Mouse (Mus musculus): ENCODE measurements around the gene Esrrg. TPM values are rescaled to one million over a fixed set of nuclear protein-coding genes. Genes with fewer than 3 reads are reported as not detected.

Esrrg gene
- polyA plus RNA-seq, 1 experiment: 42.5 TPM

- DNase-seq: peak in 1 of 2 experiments; percentile 9
- no peak overlapping the region for H3K27ac ChIP-seq (ENCODE audit: insufficient read depth, low read length)
- WGBS: 16% methylated on average over 5 of the region's 5 CpGs
- H3K4me1 ChIP-seq (ENCODE audit: control insufficient read depth, insufficient read depth, low read length): peaks cover 2% of the 10 kb centered on the region; the same call in 1 of the 2 replicates
- no peaks in the 10 kb centered on the region for H3K27me3 ChIP-seq (ENCODE audit: control insufficient read depth, insufficient read depth, low read length)
- no peak for TF ChIP-seq CTCF (IDR thresholded peaks at IDR 0.05; ENCODE audit: borderline replicate concordance, insufficient read depth, low read depth, low read length)
- TF ChIP-seq POLR2A (IDR thresholded peaks at IDR 0.05; ENCODE audit: borderline replicate concordance, insufficient read depth, low read length): no peak
- no peak overlapping the region for H3K4me3 ChIP-seq (replicated peaks; ENCODE audit: insufficient read depth, low read depth, low read length)
These were observed 527.5 kb downstream of the Esrrg start for GRCm38 (mm10) chr1:188136126-188136525.

GRCm38 (mm10) chr1:188139473-188139872 is 530.9 kb downstream of the Esrrg start:
- TF ChIP-seq CTCF (IDR thresholded peaks at IDR 0.05; ENCODE audit: borderline replicate concordance, insufficient read depth, low read depth, low read length): no peak
- no peak for TF ChIP-seq POLR2A (IDR thresholded peaks at IDR 0.05; ENCODE audit: borderline replicate concordance, insufficient read depth, low read length)
- Histone ChIP-seq H3K27ac (ENCODE audit: insufficient read depth, low read length) (no peak overlapping the region), H3K4me1 (ENCODE audit: control insufficient read depth, insufficient read depth, low read length) (peaks cover 5% of the 10 kb centered on the region), H3K4me3 (replicated peaks; ENCODE audit: insufficient read depth, low read depth, low read length) (no peak overlapping the region), H3K27me3 (ENCODE audit: control insufficient read depth, insufficient read depth, low read length) (no peaks in the 10 kb centered on the region)
- 60% methylated on average over 4 of the region's 4 CpGs for WGBS
- DNase-seq: no peak

- 52% methylated on average over 4 of the region's 4 CpGs for WGBS
- TF ChIP-seq CTCF (IDR thresholded peaks at IDR 0.05; ENCODE audit: borderline replicate concordance, insufficient read depth, low read depth, low read length) (no peak), POLR2A (IDR thresholded peaks at IDR 0.05; ENCODE audit: borderline replicate concordance, insufficient read depth, low read length) (no peak)
- no peak overlapping the region for H3K4me3 ChIP-seq (replicated peaks; ENCODE audit: insufficient read depth, low read depth, low read length)
These were observed 531.6 kb downstream of the Esrrg start for GRCm38 (mm10) chr1:188140221-188140620.

GRCm38 (mm10) chr1:188147381-188148156 is 539.0 kb downstream of the Esrrg start:
- no peak overlapping the region for H3K4me3 ChIP-seq (replicated peaks; ENCODE audit: insufficient read depth, low read depth, low read length)
- H3K27ac ChIP-seq (ENCODE audit: insufficient read depth, low read length): no peak overlapping the region
- WGBS: 91% methylated on average over 12 of the region's 12 CpGs
- TF ChIP-seq CTCF (IDR thresholded peaks at IDR 0.05; ENCODE audit: borderline replicate concordance, insufficient read depth, low read depth, low read length) (no peak), POLR2A (IDR thresholded peaks at IDR 0.05; ENCODE audit: borderline replicate concordance, insufficient read depth, low read length) (no peak)
- no peaks in the 10 kb centered on the region for H3K4me1 ChIP-seq (ENCODE audit: control insufficient read depth, insufficient read depth, low read length)
- no peak for DNase-seq
- no peaks in the 10 kb centered on the region for H3K27me3 ChIP-seq (ENCODE audit: control insufficient read depth, insufficient read depth, low read length)

More at GRCm38 (mm10) chr1:188140221-188140620, 531.6 kb downstream of the Esrrg start:
- H3K4me1 ChIP-seq (ENCODE audit: control insufficient read depth, insufficient read depth, low read length): peaks cover 5% of the 10 kb centered on the region
- no peak for DNase-seq
- no peak overlapping the region for H3K27ac ChIP-seq (ENCODE audit: insufficient read depth, low read length)
- H3K27me3 ChIP-seq (ENCODE audit: control insufficient read depth, insufficient read depth, low read length): no peaks in the 10 kb centered on the region

GRCm38 (mm10) chr1:188151066-188151465 is 542.5 kb downstream of the Esrrg start:
- H3K27me3 ChIP-seq (ENCODE audit: control insufficient read depth, insufficient read depth, low read length): no peaks in the 10 kb centered on the region
- H3K27ac ChIP-seq (ENCODE audit: insufficient read depth, low read length): no peak overlapping the region
- H3K4me3 ChIP-seq (replicated peaks; ENCODE audit: insufficient read depth, low read depth, low read length): no peak overlapping the region
- WGBS: 87% methylated on average over 8 of the region's 8 CpGs
- no peaks in the 10 kb centered on the region for H3K4me1 ChIP-seq (ENCODE audit: control insufficient read depth, insufficient read depth, low read length)
- DNase-seq: no peak
- TF ChIP-seq POLR2A (IDR thresholded peaks at IDR 0.05; ENCODE audit: borderline replicate concordance, insufficient read depth, low read length): no peak
- no peak for TF ChIP-seq CTCF (IDR thresholded peaks at IDR 0.05; ENCODE audit: borderline replicate concordance, insufficient read depth, low read depth, low read length)

GRCm38 (mm10) chr1:188152011-188152410 is 543.4 kb downstream of the Esrrg start:
- WGBS: 96% methylated on average over 2 of the region's 2 CpGs
- TF ChIP-seq CTCF (IDR thresholded peaks at IDR 0.05; ENCODE audit: borderline replicate concordance, insufficient read depth, low read depth, low read length): no peak
- no peak for TF ChIP-seq POLR2A (IDR thresholded peaks at IDR 0.05; ENCODE audit: borderline replicate concordance, insufficient read depth, low read length)
- no peak for DNase-seq

GRCm38 (mm10) chr1:188153665-188154064 is 545.1 kb downstream of the Esrrg start:
- Histone ChIP-seq H3K27ac (ENCODE audit: insufficient read depth, low read length) (no peak overlapping the region), H3K4me1 (ENCODE audit: control insufficient read depth, insufficient read depth, low read length) (no peaks in the 10 kb centered on the region), H3K4me3 (replicated peaks; ENCODE audit: insufficient read depth, low read depth, low read length) (no peak overlapping the region), H3K27me3 (ENCODE audit: control insufficient read depth, insufficient read depth, low read length) (no peaks in the 10 kb centered on the region)
- WGBS: 77% methylated on average over 2 of the region's 2 CpGs
- DNase-seq: no peak
- TF ChIP-seq CTCF (IDR thresholded peaks at IDR 0.05; ENCODE audit: borderline replicate concordance, insufficient read depth, low read depth, low read length) (no peak), POLR2A (IDR thresholded peaks at IDR 0.05; ENCODE audit: borderline replicate concordance, insufficient read depth, low read length) (no peak)

More at GRCm38 (mm10) chr1:188152011-188152410, 543.4 kb downstream of the Esrrg start:
- Histone ChIP-seq H3K4me3 (replicated peaks; ENCODE audit: insufficient read depth, low read depth, low read length) (no peak overlapping the region), H3K4me1 (ENCODE audit: control insufficient read depth, insufficient read depth, low read length) (no peaks in the 10 kb centered on the region), H3K27me3 (ENCODE audit: control insufficient read depth, insufficient read depth, low read length) (no peaks in the 10 kb centered on the region), H3K27ac (ENCODE audit: insufficient read depth, low read length) (no peak overlapping the region)

Measured in cerebellum, adult 2 months (tissue).